Mouse (Mus musculus) liver (tissue): ENCODE data around the gene Cyp3a11.
"Not testable (repeated sequence)": the region's sequence is repeated elsewhere in the genome, so short reads cannot be mapped to it uniquely, and the experiment has no call there.

ENCODE experiments used
- DNase-seq: peaks from one replicate; pipeline ENCODE4 v3.0.0-alpha.2; 2020; ENCODE audit warnings: mixed read lengths

Cyp3a11 gene

GRCm38 (mm10) chr5:145879688-145880087 lies at the start of gene Cyp3a11:
Gene Cyp3a11 (minus strand): TSS chr5:145879964.
- no peak for DNase-seq

GRCm38 (mm10) chr5:145912912-145913311 lies 33.1 kb upstream of the Cyp3a11 start:
- no peak for DNase-seq

- DNase-seq: no peak
Measured at GRCm38 (mm10) chr5:145911781-145912180, 32.0 kb upstream of the Cyp3a11 start.

- DNase-seq: not testable (repeated sequence)
Measured at GRCm38 (mm10) chr5:145906937-145907336, 27.2 kb upstream of the Cyp3a11 start.

GRCm38 (mm10) chr5:145904535-145904934 lies 24.8 kb upstream of the Cyp3a11 start:
- no peak for DNase-seq

GRCm38 (mm10) chr5:145903349-145903748 lies 23.6 kb upstream of the Cyp3a11 start:
- DNase-seq: no peak

DNA sequence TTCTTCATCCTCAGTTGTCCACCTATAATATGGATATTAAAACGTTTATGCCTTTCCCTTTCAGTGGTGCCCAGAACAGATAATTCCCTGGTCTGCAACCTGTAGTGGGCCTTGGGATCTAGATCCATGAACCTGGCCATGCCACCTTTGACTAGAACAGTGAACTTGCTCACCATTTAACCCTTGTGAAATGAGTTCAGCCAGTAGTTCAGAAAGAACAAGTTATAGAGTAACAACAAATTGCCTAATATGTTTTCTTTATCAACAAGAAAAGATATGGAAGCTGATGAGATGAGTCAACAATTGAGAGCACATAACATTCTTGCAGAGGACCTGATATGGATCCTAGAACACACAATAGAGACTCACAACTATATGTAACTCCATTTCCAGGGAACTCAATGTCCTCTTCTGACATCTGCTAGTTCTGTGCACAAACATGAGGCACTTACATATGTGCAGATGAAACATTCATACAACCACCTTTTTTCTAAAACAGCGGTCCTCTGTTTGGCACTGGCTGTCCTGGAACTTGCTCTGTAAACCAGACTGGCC lies 20.7 kb upstream of the Cyp3a11 start:
- DNase-seq: no peak

DNA sequence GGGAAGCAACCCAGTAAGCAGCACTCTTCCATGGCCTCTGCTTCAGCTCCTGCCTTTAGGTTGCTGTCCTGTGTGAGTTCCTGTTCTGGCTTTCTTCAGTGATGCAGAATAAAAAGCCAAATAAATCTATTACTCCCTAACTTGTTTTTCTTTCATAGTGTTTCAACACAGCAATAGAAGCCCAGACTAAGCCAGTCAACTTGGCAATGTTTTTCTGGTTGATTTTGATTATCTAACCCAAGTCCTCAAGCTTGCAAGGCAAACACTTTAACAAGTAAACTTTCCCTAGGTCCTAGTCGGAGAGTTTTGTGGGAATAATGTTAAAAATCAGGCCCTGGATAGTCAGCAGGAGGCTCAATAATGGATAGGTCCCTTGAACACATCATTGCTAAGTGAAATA lies 17.5 kb upstream of the Cyp3a11 start:
- no peak for DNase-seq

GRCm38 (mm10) chr5:145881207-145881606 lies 1.4 kb upstream of the Cyp3a11 start:
- no peak for DNase-seq

- not testable (repeated sequence) for DNase-seq
Measured at GRCm38 (mm10) chr5:145867433-145867832, 12.3 kb downstream of the Cyp3a11 start.

DNA sequence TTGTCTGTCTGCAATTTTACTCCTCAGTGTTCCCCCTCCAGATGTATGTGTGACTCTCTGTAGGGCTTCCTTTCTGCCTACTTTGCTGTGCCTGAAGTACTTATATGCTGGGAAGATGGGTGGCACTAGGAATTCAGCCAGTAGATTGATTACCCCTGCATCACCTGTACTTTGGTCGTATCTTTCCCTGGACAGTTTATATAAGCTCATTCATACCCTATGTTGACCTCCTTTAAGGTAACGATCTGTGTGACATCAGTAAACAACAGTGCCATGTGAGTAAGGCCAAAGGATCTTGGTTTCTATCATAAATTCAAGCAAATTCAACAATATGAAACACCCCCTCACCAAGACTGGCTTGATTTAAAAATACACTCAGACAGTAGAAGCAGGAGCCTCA lies 74.0 kb downstream of the Cyp3a11 start, which contains the start of gene Cyp3a44:
Gene Cyp3a44, minus strand, starts transcription at position 79 of the 400 bp plus-strand sequence.
- not testable (repeated sequence) for DNase-seq
